Mouse (Mus musculus) small intestine, adult 2 months (tissue): ENCODE data around the gene Slc7a5. TPM values are rescaled to one million over a fixed set of nuclear protein-coding genes. Genes with fewer than 3 reads are reported as not detected.

Source experiments
- H3K27ac ChIP-seq: fragments of 200-500 bp; 2 replicates; pipeline ENCODE4 v1.5.1; 2012; ENCODE audit warnings: low read depth, low read length, control low read depth, inconsistent platforms; ENCODE audit not compliant: insufficient read depth
- H3K27me3 ChIP-seq: fragments of 200-500 bp; 2 replicates; pipeline ENCODE4 v1.6.1; 2012; ENCODE audit warnings: mild to moderate bottlenecking, moderate library complexity, low read length, inconsistent platforms; ENCODE audit not compliant: control insufficient read depth, insufficient read depth
- H3K36me3 ChIP-seq: fragments of 200-500 bp; 2 replicates; pipeline ENCODE4 v1.6.1; 2012; ENCODE audit warnings: mild to moderate bottlenecking, low read length, control low read depth, inconsistent platforms; ENCODE audit not compliant: control insufficient read depth, insufficient read depth
- H3K4me1 ChIP-seq: fragments of 200-500 bp; 2 replicates; pipeline ENCODE4 v1.6.1; 2012; ENCODE audit warnings: low read length, inconsistent platforms, mixed read lengths; ENCODE audit not compliant: control insufficient read depth, insufficient read depth, insufficient read length
- H3K4me3 ChIP-seq: fragments of 200-500 bp; 2 replicates; pipeline ENCODE4 v1.5.1; 2012; ENCODE audit warnings: low read depth, mild to moderate bottlenecking, control low read depth, inconsistent platforms, low read length, moderate library complexity
- CTCF ChIP-seq: fragments of 200-500 bp; IDR thresholded peaks from 2 replicates; pipeline ENCODE4 v1.5.1; 2012; ENCODE audit warnings: low read depth, mild to moderate bottlenecking, control low read depth, inconsistent platforms, low read length, moderate library complexity, mixed read lengths; ENCODE audit not compliant: insufficient replicate concordance, insufficient read length; ENCODE audit errors: extremely low read depth
- POLR2A ChIP-seq: fragments of 200-500 bp; IDR thresholded peaks from 2 replicates; pipeline ENCODE4 v1.6.1; 2012; ENCODE audit warnings: low read depth, mild to moderate bottlenecking, control low read depth, inconsistent platforms, low read length, moderate library complexity
- WGBS: fragments of 180-500 bp; shearing (Covaris S2); methylation state at CpG from one replicate; pipeline ENCODE4 v1.1.7; 2018; 5-methylcytosine and 5-hydroxymethylcytosine counted together
- polyA plus RNA-seq: library from polyadenylated mRNA; depleted of rRNA; stranded (reverse); fragments of >200 nt; gene quantifications from 2 replicates; pipeline ENCODE4 v1.2.3, GENCODE M21; 2012

Slc7a5 gene
- polyA plus RNA-seq, 1 experiment = 11.5 TPM

- Histone ChIP-seq H3K36me3 (no peaks in the 10 kb centered on the region), H3K4me3 (no peak overlapping the region), H3K27me3 (no peaks in the 10 kb centered on the region), H3K27ac (no peak overlapping the region), H3K4me1 (peaks cover 2% of the 10 kb centered on the region; the same call in 1 of the 2 replicates)
- no peak for TF ChIP-seq CTCF
- TF ChIP-seq POLR2A = no peak
- 64% methylated on average over 3 of the region's 3 CpGs for WGBS
Observed at GRCm38 (mm10) chr8:121912831-121913230, 5.3 kb upstream of the Slc7a5 start.

DNA sequence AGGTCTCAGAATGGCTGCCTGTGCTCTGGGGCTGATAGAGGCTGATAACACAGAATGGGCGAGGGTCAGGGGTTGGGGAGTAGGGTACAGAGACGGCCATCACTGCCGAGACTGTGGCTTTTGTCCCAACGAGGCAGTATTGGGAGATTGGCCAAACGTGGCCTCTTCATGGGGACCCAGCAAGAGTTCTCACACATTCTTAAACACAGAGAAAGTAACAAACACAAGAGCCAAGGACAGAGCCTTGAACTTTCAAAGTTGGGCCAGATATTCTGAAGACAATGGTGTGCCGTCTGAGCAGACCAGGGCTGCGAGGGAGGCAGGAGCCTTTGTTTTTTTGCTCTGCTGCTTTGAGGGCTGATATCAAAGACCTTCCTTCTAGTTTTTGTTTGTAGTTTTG is 4.5 kb upstream of the Slc7a5 start:
- no peaks in the 10 kb centered on the region for H3K36me3 ChIP-seq
- H3K4me1 ChIP-seq = peaks cover 5% of the 10 kb centered on the region; the same call in 1 of the 2 replicates
- no peak overlapping the region for H3K4me3 ChIP-seq
- no peak overlapping the region for H3K27ac ChIP-seq
- TF ChIP-seq POLR2A = no peak
- TF ChIP-seq CTCF = no peak
- 78% methylated on average over 7 of the region's 7 CpGs for WGBS
- H3K27me3 ChIP-seq = no peaks in the 10 kb centered on the region

- H3K4me3 ChIP-seq = no peak overlapping the region
- no peak overlapping the region for H3K27ac ChIP-seq
- H3K4me1 ChIP-seq = peaks cover 5% of the 10 kb centered on the region; the same call in 1 of the 2 replicates
- H3K36me3 ChIP-seq = no peaks in the 10 kb centered on the region
- 90% methylated on average over 6 of the region's 6 CpGs for WGBS
- no peaks in the 10 kb centered on the region for H3K27me3 ChIP-seq
- TF ChIP-seq CTCF (no peak), POLR2A (no peak)
Observed at GRCm38 (mm10) chr8:121911400-121911799, 3.9 kb upstream of the Slc7a5 start.

DNA sequence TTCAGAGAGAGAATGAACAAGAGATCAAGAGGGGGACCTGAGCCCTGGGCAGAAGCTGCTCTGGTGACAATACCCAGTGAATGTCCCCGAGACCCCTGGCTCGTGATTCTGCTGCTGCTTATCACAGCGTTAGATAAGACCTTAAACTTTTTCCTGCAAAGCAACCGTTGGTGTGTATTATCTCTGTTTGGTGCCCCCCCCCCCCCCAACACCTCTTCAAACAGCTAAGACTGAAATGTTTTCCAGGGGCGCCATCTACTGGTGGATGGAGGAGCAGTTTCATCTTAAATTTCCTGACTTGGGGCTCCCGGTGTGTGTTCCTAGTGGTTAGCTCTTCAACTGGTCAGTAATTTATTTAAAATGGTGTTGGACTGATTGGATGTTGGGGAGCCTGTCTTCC is 2.2 kb upstream of the Slc7a5 start:
- no peak overlapping the region for H3K4me3 ChIP-seq
- no peaks in the 10 kb centered on the region for H3K27me3 ChIP-seq
- WGBS = under 1% methylated on average over 6 of the region's 6 CpGs
- H3K4me1 ChIP-seq = peaks cover 9% of the 10 kb centered on the region
- H3K36me3 ChIP-seq = no peaks in the 10 kb centered on the region
- no peak overlapping the region for H3K27ac ChIP-seq
- TF ChIP-seq CTCF (peak; percentile 58; the same call in 1 of the 2 replicates), POLR2A (no peak)

GRCm38 (mm10) chr8:121909148-121909541 is 1.7 kb upstream of the Slc7a5 start:
- H3K27ac ChIP-seq = no peak overlapping the region
- no peaks in the 10 kb centered on the region for H3K36me3 ChIP-seq
- no peak overlapping the region for H3K4me3 ChIP-seq
- no peaks in the 10 kb centered on the region for H3K27me3 ChIP-seq
- 31% methylated on average over 8 of the region's 8 CpGs for WGBS
- no peak for TF ChIP-seq POLR2A
- no peak for TF ChIP-seq CTCF
- H3K4me1 ChIP-seq = peaks cover 9% of the 10 kb centered on the region

- no peaks in the 10 kb centered on the region for H3K36me3 ChIP-seq
- no peak overlapping the region for H3K27ac ChIP-seq
- H3K27me3 ChIP-seq = no peaks in the 10 kb centered on the region
- TF ChIP-seq POLR2A = no peak
- no peak for TF ChIP-seq CTCF
- 44% methylated on average over 8 of the region's 8 CpGs for WGBS
- no peak overlapping the region for H3K4me3 ChIP-seq
- H3K4me1 ChIP-seq = peaks cover 9% of the 10 kb centered on the region
Observed at GRCm38 (mm10) chr8:121908378-121909147, 1.1 kb upstream of the Slc7a5 start.

DNA sequence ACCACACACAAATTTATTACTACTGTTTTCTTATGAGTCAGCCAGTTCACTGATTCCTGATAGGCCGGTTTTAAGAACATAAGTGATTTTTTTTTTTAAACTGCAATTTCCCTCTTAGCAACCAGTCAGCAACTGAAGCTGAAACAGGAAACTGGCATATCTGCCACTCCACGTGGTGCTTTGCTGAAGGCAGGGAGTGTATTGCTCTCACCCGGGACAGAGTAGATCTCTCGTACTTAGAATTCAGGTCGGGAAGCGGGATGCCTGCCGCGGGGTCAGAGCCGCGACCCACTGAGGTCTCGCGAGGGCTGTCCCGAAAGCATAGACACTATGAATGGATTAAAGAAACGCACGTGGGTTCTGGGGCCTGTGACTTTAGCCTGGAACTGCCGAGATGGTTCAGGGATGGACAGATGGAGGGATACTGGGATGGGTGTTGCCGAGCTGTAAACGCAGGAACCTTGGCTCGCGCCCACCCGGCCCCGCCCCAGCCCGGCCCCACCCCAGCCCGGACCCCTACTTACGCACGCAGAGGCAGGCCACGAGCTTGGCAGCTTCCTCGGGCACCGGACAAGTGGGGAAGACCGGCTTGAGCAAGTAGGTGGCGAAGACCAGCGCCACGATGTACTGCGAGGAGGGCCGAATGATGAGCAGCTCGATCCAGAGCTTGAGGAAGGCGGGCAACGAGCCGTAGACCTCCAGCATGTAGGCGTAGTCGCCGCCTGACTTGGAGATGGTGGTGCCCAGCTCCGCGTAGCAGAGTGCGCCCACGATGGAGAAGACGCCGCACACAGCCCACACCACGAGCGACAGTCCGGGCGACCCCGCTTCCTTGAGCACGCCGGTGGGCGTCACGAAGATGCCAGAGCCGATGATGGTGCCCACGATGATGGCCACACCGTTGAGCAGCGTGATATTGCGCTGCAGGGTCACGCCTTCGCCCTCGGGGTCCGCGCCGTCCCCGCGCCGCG is 667 bp downstream of the Slc7a5 start:
- no peaks in the 10 kb centered on the region for H3K36me3 ChIP-seq
- TF ChIP-seq POLR2A = no peak
- TF ChIP-seq CTCF = no peak
- peaks cover 9% of the 10 kb centered on the region for H3K4me1 ChIP-seq
- no peak overlapping the region for H3K27ac ChIP-seq
- WGBS = under 1% methylated on average over 72 of the region's 72 CpGs
- H3K4me3 ChIP-seq = peak overlapping the region; percentile 79
- H3K27me3 ChIP-seq = no peaks in the 10 kb centered on the region
